Mouse (Mus musculus) stomach, postnatal 0 days (tissue): ENCODE data around the gene Tmpo.

Source experiments
- CTCF ChIP-seq: IDR thresholded peaks from 2 replicates; pipeline ENCODE4 v1.5.1; 2016; ENCODE audit warnings: antibody characterized with exemption, low read depth, mild to moderate bottlenecking, moderate library complexity
- EP300 ChIP-seq: optimal IDR thresholded peaks from 2 replicates; pipeline ENCODE3; 2016; ENCODE audit warnings: antibody characterized with exemption

DNA sequence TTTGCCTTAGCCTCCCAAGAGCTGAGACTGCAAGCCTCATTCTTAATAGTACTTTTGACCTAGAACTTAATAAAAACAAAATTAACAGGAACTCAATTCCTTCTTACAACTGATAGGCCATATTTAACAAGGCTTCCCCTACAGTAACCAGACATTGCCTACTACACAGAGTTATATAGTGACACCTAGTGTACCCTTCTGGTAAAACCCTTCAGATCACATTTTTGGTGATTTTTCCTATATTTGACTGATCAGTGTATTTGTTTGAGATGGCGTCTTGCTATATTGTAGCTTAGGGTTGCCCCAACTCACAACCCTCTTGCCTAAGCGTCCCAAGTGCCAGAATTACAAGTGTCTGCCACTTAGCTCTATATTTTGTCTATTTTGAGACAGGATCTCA lies 39.6 kb downstream of the Tmpo start:
- TF ChIP-seq CTCF (peak; percentile 86), EP300 (no peak)
